Mouse (Mus musculus): ENCODE measurements around the gene Ankrd37.

DNA sequence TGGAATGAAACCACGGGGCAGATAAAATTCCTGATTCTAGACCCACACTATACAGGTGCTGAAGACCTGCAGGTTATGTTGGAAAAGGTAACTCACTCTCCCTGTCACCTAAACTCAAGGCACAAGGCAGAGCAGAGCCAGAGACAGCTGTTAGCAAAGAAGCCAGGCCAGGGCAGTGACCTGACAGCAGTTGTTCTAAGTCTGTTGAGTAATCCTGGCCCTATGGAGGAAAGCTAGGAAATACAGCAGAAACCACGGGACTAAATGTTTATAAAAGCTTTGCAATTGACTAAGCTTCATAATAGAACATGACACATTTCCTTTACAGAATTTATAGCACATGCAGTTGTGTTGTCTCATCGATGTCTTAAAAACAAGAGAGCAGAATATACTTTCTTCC, 9.9 kb downstream of the Ankrd37 start:
- TF ChIP-seq CTCF (IDR thresholded peaks at IDR 0.05; ENCODE audit: extremely low read depth, insufficient read depth, low read length) = no peak
- no peak for TF ChIP-seq POLR2A (IDR thresholded peaks at IDR 0.05; ENCODE audit: extremely low read depth, insufficient read depth, low read length)
